Mouse (Mus musculus): Measurements from ENCODE around the gene Nphp4.

The Nphp4 gene

GRCm38 (mm10) chr4:152476427-152477023 is at the start of gene Nphp4:
Gene Nphp4 (plus strand): TSS chr4:152476706.
- no peak for DNase-seq (ENCODE audit: low read depth, low spot score)

GRCm38 (mm10) chr4:152428259-152428658 is 48.2 kb upstream of the Nphp4 start:
- no peak for DNase-seq (ENCODE audit: low read depth, low spot score)

DNA sequence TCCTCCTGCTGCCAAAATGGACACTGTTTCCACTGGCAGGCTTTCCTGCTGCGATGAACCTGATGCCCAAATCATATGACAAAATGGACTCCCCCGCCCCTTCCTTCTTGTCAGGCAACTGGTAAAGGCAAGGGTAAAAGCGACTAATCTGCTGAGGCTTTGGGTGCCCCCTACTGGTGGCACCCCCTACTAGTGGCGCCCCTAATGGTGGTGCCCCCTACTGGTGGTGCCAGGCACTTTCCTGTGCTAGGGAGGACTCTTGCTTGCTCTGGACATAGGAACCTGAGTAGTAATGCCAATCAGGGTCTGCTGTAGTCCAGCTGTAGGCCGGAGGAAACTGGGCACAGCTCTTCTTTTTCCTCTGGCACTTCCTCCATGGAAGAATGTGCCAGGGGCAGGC is 44.2 kb upstream of the Nphp4 start:
- no peak for DNase-seq (ENCODE audit: low read depth, low spot score)

DNA sequence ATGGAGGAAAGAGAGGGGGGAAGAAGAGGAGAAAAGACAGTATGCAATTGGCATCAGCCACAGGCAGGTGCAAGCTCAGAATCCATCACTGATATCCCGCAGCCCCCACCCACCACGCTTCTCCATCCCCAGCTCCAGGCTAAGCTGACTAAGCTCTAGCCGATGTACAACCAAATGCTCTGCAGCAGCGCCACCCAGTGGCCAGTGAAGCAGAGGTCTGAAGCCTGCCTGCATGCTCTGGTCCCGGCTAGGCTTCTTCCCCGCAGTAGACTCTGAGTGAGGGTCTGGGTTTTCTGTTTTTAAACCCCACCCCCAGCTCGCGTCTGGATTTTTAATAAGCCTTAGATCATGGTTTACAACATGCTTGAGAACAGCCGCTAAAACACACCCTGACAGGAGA is 41.7 kb upstream of the Nphp4 start:
- peak; percentile 90 for DNase-seq (ENCODE audit: low read depth, low spot score)

- DNase-seq (ENCODE audit: low read depth, low spot score), result peak; percentile 69
These were observed 41.3 kb upstream of the Nphp4 start for GRCm38 (mm10) chr4:152435255-152435654.

DNA sequence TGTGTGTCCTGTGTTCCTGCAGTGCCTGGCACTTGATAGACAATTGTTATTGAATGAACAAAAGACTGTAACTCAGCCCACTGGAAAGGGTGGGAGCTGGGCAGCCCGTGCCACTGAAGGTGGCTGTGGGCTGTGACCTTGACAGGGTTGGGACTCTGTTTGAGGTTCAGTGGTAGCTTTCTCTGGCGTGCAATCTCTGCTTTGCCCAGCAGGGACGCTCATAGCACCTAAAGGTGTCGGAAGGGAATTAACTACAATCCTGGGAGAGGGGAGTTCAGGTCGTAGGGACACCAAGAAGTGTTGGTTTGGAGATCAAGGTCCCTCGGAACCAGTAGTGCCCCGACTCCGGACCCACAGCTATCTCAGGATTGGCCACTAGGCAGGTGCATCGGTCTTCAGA is 35.6 kb upstream of the Nphp4 start:
- DNase-seq (ENCODE audit: low read depth, low spot score), result no peak

DNA sequence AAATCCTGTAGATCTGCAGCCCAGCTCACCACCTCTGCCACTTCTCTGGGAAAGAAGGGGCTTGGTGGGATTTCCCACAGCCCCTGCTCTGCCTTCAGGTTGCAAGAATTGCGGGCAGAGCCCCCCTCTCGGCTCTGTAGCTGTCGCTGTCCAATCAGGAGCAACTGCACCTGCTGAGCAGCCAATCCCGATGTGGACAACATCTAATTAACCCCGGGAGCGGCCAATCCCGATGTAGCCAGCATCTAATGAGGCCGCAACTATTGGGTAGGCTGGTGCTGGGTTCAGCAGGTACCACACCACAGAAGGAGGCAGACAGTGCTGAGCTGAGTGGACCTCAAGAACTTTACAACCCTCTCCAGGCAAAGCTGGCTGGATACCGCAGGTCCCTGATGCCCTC is 35.0 kb upstream of the Nphp4 start:
- DNase-seq (ENCODE audit: low read depth, low spot score), result no peak

- no peak for DNase-seq (ENCODE audit: low read depth, low spot score)
These were observed 30.3 kb upstream of the Nphp4 start for GRCm38 (mm10) chr4:152446178-152446577.

GRCm38 (mm10) chr4:152447731-152448665 is 28.5 kb upstream of the Nphp4 start:
- DNase-seq (ENCODE audit: low read depth, low spot score), result no peak

- no peak for DNase-seq (ENCODE audit: low read depth, low spot score)
These were observed 27.9 kb upstream of the Nphp4 start for GRCm38 (mm10) chr4:152448666-152449018.

GRCm38 (mm10) chr4:152451371-152451770 is 25.1 kb upstream of the Nphp4 start:
- no peak for DNase-seq (ENCODE audit: low read depth, low spot score)

DNA sequence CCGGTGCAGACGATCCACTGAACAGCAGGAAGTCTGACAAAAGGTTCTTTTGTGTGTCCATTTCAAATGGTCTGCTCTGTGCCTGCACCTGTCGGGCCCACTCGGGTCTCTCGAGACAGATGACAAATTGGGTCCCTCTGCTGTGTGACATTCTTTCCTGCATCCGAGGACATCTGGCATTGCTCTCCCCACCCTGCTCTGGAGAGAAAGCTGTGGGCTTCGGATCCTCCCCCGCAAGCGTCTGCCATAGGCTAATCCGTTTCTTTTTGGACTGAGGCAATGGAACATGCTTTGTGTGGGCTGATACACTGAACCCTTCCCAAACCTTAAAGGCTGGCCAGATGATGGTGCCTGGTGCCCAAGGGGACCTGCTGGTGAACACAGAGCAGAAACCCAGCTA is 23.4 kb upstream of the Nphp4 start:
- no peak for DNase-seq (ENCODE audit: low read depth, low spot score)

GRCm38 (mm10) chr4:152454153-152454552 is 22.4 kb upstream of the Nphp4 start:
- no peak for DNase-seq (ENCODE audit: low read depth, low spot score)

GRCm38 (mm10) chr4:152456609-152457008 is 19.9 kb upstream of the Nphp4 start:
- no peak for DNase-seq (ENCODE audit: low read depth, low spot score)

- DNase-seq (ENCODE audit: low read depth, low spot score), result no peak
These were observed 18.8 kb upstream of the Nphp4 start for GRCm38 (mm10) chr4:152457673-152458072.

DNA sequence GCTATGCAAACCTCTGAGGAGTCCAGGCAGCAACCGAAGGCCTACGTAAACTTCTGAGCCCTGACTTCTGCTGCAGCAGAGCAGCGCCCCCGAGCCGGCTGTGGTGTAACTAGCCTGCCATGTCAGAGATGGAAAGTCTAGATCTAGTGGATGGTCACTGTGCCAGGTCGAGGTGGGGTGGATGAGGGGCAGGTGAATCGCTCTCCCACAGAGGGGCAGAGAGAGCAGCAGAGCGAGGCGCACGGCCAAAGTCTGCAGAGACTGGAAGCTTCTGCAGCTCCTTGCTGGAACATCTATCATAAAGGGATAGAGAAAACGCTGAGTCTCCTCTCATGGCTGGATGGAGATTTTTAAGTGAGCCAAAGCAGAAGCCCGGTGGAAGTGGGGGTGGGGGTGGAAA is 14.0 kb upstream of the Nphp4 start:
- DNase-seq (ENCODE audit: low read depth, low spot score), result no peak

GRCm38 (mm10) chr4:152463147-152463546 is 13.4 kb upstream of the Nphp4 start:
- no peak for DNase-seq (ENCODE audit: low read depth, low spot score)

DNA sequence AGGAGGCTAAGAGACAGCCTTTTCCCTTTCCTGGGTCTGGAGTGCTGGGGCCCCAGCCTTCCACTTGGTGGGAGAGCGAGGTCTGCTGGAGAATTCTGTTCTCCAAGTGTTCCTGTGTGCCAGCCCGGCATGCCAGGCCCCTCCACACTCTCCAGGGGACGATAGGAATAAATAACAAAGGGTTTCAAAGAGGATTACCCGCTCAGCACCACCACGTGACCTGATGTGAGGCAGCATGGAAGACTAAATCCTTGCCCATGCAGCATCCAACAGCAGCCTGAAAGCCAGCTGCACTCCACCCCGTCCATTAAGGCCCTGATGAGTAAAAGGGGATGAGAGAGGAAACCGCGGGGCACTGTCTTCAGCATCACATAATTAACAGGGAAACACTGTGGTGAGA is 11.4 kb upstream of the Nphp4 start:
- peak; percentile 73 for DNase-seq (ENCODE audit: low read depth, low spot score)

- no peak for DNase-seq (ENCODE audit: low read depth, low spot score)
These were observed 9.9 kb upstream of the Nphp4 start for GRCm38 (mm10) chr4:152466601-152467000.

GRCm38 (mm10) chr4:152467951-152468350 is 8.6 kb upstream of the Nphp4 start:
- no peak for DNase-seq (ENCODE audit: low read depth, low spot score)

GRCm38 (mm10) chr4:152475941-152476340 is 565 bp upstream of the Nphp4 start:
- no peak for DNase-seq (ENCODE audit: low read depth, low spot score)

- no peak for DNase-seq (ENCODE audit: low read depth, low spot score)
These were observed 580 bp downstream of the Nphp4 start for GRCm38 (mm10) chr4:152477106-152477465.

All from retina, adult 2 months (tissue).